Mouse (Mus musculus) ES-E14 (cell line): ENCODE measurements around the gene Tmem40. TPM values are rescaled to one million over a fixed set of nuclear protein-coding genes. Genes with fewer than 3 reads are reported as not detected.

Experiments
- DNase-seq: peaks from one replicate; pipeline ENCODE4 v3.0.0-alpha.2; 2013; ENCODE audit warnings: low read depth, low spot score
- H3K27ac ChIP-seq: 2 replicates; pipeline ENCODE4 v1.5.1; 2012; ENCODE audit warnings: low read depth, mild to moderate bottlenecking, low read length, moderate library complexity, mixed read lengths; ENCODE audit not compliant: poor library complexity, insufficient read depth, severe bottlenecking
- H3K36me3 ChIP-seq: 2 replicates; pipeline ENCODE4 v1.6.1; 2012; ENCODE audit warnings: mild to moderate bottlenecking, low read length, moderate library complexity, mixed read lengths; ENCODE audit not compliant: control insufficient read depth, poor library complexity, insufficient read depth, severe bottlenecking
- H3K4me1 ChIP-seq, 2 experiments: fragments of 150-350 bp in 1 of 2; sonication (generic) in 1 of 2; 2 replicates each; pipeline ENCODE4 v1.6.1; 2012; ENCODE audit warnings: low read length in 2 of 2, mild to moderate bottlenecking in 1 of 2, mixed read lengths in 1 of 2; ENCODE audit not compliant: control insufficient read depth in 2 of 2, insufficient read depth in 2 of 2, poor library complexity in 1 of 2
- H3K4me3 ChIP-seq, 2 experiments: fragments of 150-350 bp in 1 of 2; sonication (generic) in 1 of 2; 2 replicates each; pipeline ENCODE4 v1.5.1; 2012; ENCODE audit warnings: low read length in 2 of 2, low read depth in 1 of 2, mild to moderate bottlenecking in 1 of 2, mixed read lengths in 1 of 2; ENCODE audit not compliant: insufficient read depth in 1 of 2, poor library complexity in 1 of 2, severe bottlenecking in 1 of 2
- H3K9ac ChIP-seq: 2 replicates; pipeline ENCODE4 v1.6.1; 2012; ENCODE audit warnings: low read depth, mild to moderate bottlenecking, low read length, mixed read lengths; ENCODE audit not compliant: poor library complexity, insufficient read depth, severe bottlenecking
- H3K9me3 ChIP-seq: fragments of 150-350 bp; sonication (generic); 2 replicates; pipeline ENCODE4 v1.6.1; 2012; ENCODE audit warnings: low read depth, mild to moderate bottlenecking, low read length; ENCODE audit not compliant: control insufficient read depth, insufficient read depth
- CHD2 ChIP-seq: IDR thresholded peaks from 2 replicates; pipeline ENCODE4 v1.6.1; 2014; ENCODE audit warnings: mild to moderate bottlenecking, low read depth, low read length, inconsistent platforms
- HCFC1 ChIP-seq: IDR thresholded peaks from 2 replicates; pipeline ENCODE4 v1.6.1; 2012; ENCODE audit warnings: low read length, inconsistent platforms, borderline replicate concordance; ENCODE audit not compliant: insufficient read depth
- MAFK ChIP-seq: IDR thresholded peaks from 2 replicates; pipeline ENCODE4 v1.6.1; 2014; ENCODE audit warnings: mild to moderate bottlenecking, low read depth, low read length, inconsistent platforms; ENCODE audit not compliant: insufficient read depth
- ZC3H11A ChIP-seq: IDR thresholded peaks from 2 replicates; pipeline ENCODE4 v1.6.1; 2012; ENCODE audit warnings: low read depth, mild to moderate bottlenecking, inconsistent platforms, low read length, borderline replicate concordance
- ZNF384 ChIP-seq: IDR thresholded peaks from 2 replicates; pipeline ENCODE4 v1.6.1; 2012; ENCODE audit warnings: low read depth, low read length, inconsistent platforms
- in situ Hi-C, 2 experiments: fragments of 600-800 bp; cut with MboI; formaldehyde crosslinking; loops; one replicate each; pipeline ENCODE4 v1.15.1; 2025; ENCODE audit warnings: low sequenced_read_pairs in 2 of 2, inconsistent platforms in 1 of 2; ENCODE audit not compliant: unreplicated experiment in 2 of 2
- total RNA-seq: library from RNA; depleted of rRNA; stranded (reverse); fragments of 300-350 nt; gene quantifications from 2 replicates; pipeline ENCODE4 v1.2.3, GENCODE M21; 2012

Gene Tmem40
- total RNA-seq, 1 experiment, result 21.9 TPM

GRCm38 (mm10) chr6:115776363-115776762 lies 14.2 kb upstream of the Tmem40 start:
- Histone ChIP-seq H3K36me3 (peaks cover 5% of the 10 kb centered on the region; the same call in 1 of the 2 replicates), H3K9ac (no peak overlapping the region), H3K4me3 (no peak overlapping the region), H3K9me3 (no peaks in the 10 kb centered on the region), H3K27ac (no peak overlapping the region), H3K4me1 (peaks cover 0 to 7% of the 10 kb centered on the region in 2 experiments; a peak in 2 of 4 replicates)
- DNase-seq, result no peak
- TF ChIP-seq HCFC1, result no peak
- in situ Hi-C loops, result no loop called here

GRCm38 (mm10) chr6:115775838-115776237 lies 13.6 kb upstream of the Tmem40 start:
- Histone ChIP-seq H3K27ac (no peak overlapping the region), H3K9me3 (no peaks in the 10 kb centered on the region), H3K4me3 (no peak overlapping the region), H3K36me3 (peaks cover 2% of the 10 kb centered on the region; the same call in 1 of the 2 replicates), H3K9ac (peak overlapping the region; percentile 34; the same call in 1 of the 2 replicates), H3K4me1 (peaks cover 0 to 7% of the 10 kb centered on the region in 2 experiments; a peak in 2 of 4 replicates)
- DNase-seq, result no peak
- in situ Hi-C loops, result no loop called here
- TF ChIP-seq CHD2 (no peak), ZNF384 (no peak), ZC3H11A (no peak), HCFC1 (no peak), MAFK (no peak)

GRCm38 (mm10) chr6:115774501-115774921 lies 12.3 kb upstream of the Tmem40 start, which contains the start of gene Cand2:
Gene Cand2 (plus strand): TSS chr6:115774538.
- in situ Hi-C loops, result loop anchor here in 1 of 2 experiments (5.0 kb wide), 1 partner anchor 52 kb away; no protein-coding TSS in a partner anchor
- peak within 1 kb of the TSS; percentile 75 for H3K9ac ChIP-seq

GRCm38 (mm10) chr6:115773966-115774413 lies 11.8 kb upstream of the Tmem40 start:
- peak overlapping the region; percentile 86 to 97 for H3K4me3 ChIP-seq
- peaks cover 0 to 7% of the 10 kb centered on the region in 2 experiments; a peak in 2 of 4 replicates for H3K4me1 ChIP-seq
- TF ChIP-seq ZNF384 (no peak), CHD2 (no peak), HCFC1 (no peak), ZC3H11A (no peak), MAFK (no peak)
- H3K9ac ChIP-seq, result peak overlapping the region; percentile 57; the same call in 1 of the 2 replicates
- in situ Hi-C loops, result loop anchor here in 1 of 2 experiments (5.0 kb wide), 1 partner anchor 52 kb away; no protein-coding TSS in a partner anchor
- DNase-seq, result peak; percentile 54
- H3K9me3 ChIP-seq, result no peaks in the 10 kb centered on the region
- H3K27ac ChIP-seq, result no peak overlapping the region
- no peaks in the 10 kb centered on the region; the same call in 1 of the 2 replicates for H3K36me3 ChIP-seq

More at GRCm38 (mm10) chr6:115774501-115774921, 12.3 kb upstream of the Tmem40 start, which contains the start of gene Cand2:
- Histone ChIP-seq H3K4me1 (peaks cover 0 to 7% of the 10 kb centered on the region in 2 experiments; a peak in 2 of 4 replicates), H3K4me3 (peak within 1 kb of the TSS; percentile 86 to 97), H3K36me3 (no peaks in the 10 kb centered on the region; the same call in 1 of the 2 replicates), H3K9me3 (no peaks in the 10 kb centered on the region), H3K27ac (no peak within 1 kb of the TSS; the same call in 1 of the 2 replicates)
- TF ChIP-seq HCFC1 (no peak), MAFK (no peak), CHD2 (no peak)
- DNase-seq, result peak; percentile 47

- Histone ChIP-seq H3K4me3 (no peak overlapping the region), H3K9me3 (no peaks in the 10 kb centered on the region), H3K27ac (no peak overlapping the region), H3K9ac (no peak overlapping the region), H3K4me1 (peaks cover 0 to 10% of the 10 kb centered on the region in 2 experiments; a peak in 2 of 4 replicates), H3K36me3 (no peaks in the 10 kb centered on the region; the same call in 1 of the 2 replicates)
- TF ChIP-seq HCFC1 (no peak), MAFK (no peak), ZNF384 (no peak), CHD2 (no peak), ZC3H11A (no peak)
- no peak for DNase-seq
- in situ Hi-C loops, result loop anchor here in 1 of 2 experiments (5.0 kb wide), 1 partner anchor 50 kb away; no protein-coding TSS in a partner anchor
Observed at GRCm38 (mm10) chr6:115772604-115773003, 10.4 kb upstream of the Tmem40 start.
